Mouse (Mus musculus): ENCODE measurements around the gene Gm16405. TPM values are rescaled to one million over a fixed set of nuclear protein-coding genes. Genes with fewer than 3 reads are reported as not detected.
"Not testable (repeated sequence)": the region's sequence is repeated elsewhere in the genome, so short reads cannot be mapped to it uniquely, and the experiment has no call there.

Gene Gm16405
- not detected in 2 replicates for polyA plus RNA-seq (2016; fragmentation: Nextera tagmentation; extraction: Ambion mirVana)

- H3K27ac ChIP-seq; H3K4me3 ChIP-seq (replicated peaks); H3K27me3 ChIP-seq; ATAC-seq (ENCODE audit: low FRiP score); H3K9me3 ChIP-seq; H3K4me1 ChIP-seq; H3K9ac ChIP-seq; H3K36me3 ChIP-seq (replicated peaks); H3K4me2 ChIP-seq: not testable (repeated sequence)
- WGBS: no CpG with 5 or more reads among the region's 7 CpGs
Observed at GRCm38 (mm10) chrX:54530908-54531307, at the start of gene Gm16405. Gene Gm16405, plus strand, starts transcription at chrX:54531208.

Other genes with a start within 250 kb of the Gm16405 start
- gene Gm16430, start 91.0 kb downstream of the Gm16405 start, polyA plus RNA-seq (2016; fragmentation: Nextera tagmentation; extraction: Ambion mirVana): not detected in 2 replicates

All from forebrain, embryonic 12.5 days (tissue).